Mouse (Mus musculus) stomach, postnatal 0 days (tissue): ENCODE data around the gene Nfe2l1.

Source experiments
- CTCF ChIP-seq: IDR thresholded peaks from 2 replicates; pipeline ENCODE4 v1.5.1; 2016; ENCODE audit warnings: antibody characterized with exemption, low read depth, mild to moderate bottlenecking, moderate library complexity
- EP300 ChIP-seq: optimal IDR thresholded peaks from 2 replicates; pipeline ENCODE3; 2016; ENCODE audit warnings: antibody characterized with exemption

DNA sequence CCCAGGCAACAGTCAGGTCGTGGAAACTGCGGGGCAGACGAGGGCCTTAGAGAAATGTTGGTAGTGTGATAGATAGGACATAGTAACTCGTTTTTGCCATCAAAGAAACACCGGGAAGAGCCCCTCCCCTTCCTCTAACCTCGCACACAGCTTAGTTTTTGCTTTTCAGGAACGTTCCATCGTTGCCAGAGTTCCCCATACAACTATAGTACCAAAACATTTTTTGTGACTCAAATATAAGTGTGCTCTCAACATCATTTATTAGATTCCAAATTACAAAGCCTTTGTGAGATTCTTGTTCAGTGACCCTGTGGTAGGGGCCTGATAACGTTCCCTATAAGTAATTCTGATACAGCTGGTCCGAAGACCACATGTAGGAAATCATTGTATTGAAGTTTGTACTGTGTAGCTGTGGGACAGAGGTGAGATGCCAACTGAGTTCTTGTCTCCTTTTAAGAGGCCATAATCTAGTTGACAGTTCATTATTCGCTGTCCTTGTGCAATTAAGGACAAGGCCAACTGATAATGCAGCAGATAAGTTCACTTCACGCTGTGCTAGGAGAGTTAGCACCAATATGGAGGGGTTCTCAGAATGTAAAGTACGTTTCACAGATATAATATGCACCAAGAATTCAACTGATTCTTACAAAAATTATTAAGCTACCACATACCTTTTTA is 910 bp upstream of the Nfe2l1 start:
- TF ChIP-seq CTCF (no peak), EP300 (no peak)
